Mouse (Mus musculus): ENCODE results near the gene Bank1.

DNA sequence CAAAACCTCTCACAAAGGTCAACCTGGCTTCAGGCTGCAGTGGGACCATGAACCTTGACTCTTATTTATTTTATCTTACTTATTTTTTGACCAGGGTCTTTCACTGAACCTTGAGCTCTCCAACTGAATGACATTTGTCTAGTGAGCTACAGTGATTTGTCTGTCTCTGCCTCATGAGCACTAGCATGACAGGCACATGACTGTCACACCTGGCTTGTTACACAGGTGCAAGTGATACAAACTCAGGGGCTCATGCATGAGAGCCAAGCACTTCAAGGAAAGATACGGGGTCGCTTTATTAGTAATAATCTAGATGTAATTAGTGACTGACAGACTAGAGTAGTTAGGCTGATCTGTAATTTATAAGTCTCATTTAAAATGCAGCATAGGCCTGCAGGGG, 16.0 kb upstream of the Bank1 start:
- TF ChIP-seq CTCF (IDR thresholded peaks at IDR 0.05; ENCODE audit: borderline replicate concordance, insufficient read depth, low read length) = no peak
- TF ChIP-seq POLR2A (IDR thresholded peaks at IDR 0.05; ENCODE audit: low read depth, low read length) = no peak
